Mouse (Mus musculus) Patski (cell line): ENCODE data around the gene Phykpl. TPM values are rescaled to one million over a fixed set of nuclear protein-coding genes. Genes with fewer than 3 reads are reported as not detected.

Experiments
- ATAC-seq: fragments of 100-300 bp; one replicate; pipeline ENCODE4 v1.8.0; 2021
- CTCF ChIA-PET: fragments of 350-600 bp; sonication (Branson Sonifier 250); formaldehyde crosslinking; loops from one replicate; lab custom pipeline; 2022; ENCODE audit warnings: inconsistent platforms; lab: Charles Lee
- POLR2A ChIA-PET: fragments of 350-600 bp; sonication (Branson Sonifier 250); formaldehyde crosslinking; loops from one replicate; lab custom pipeline; 2022; ENCODE audit warnings: antibody characterized with exemption, inconsistent platforms; lab: Charles Lee
- DNase-seq: peaks from one replicate; pipeline ENCODE4 v3.0.0-alpha.2; 2011; ENCODE audit warnings: low read depth, low spot score
- H3K27me3 ChIP-seq: fragments of 371-371 bp; one replicate; pipeline ENCODE4 v1.5.1; 2021
- CTCF ChIP-seq: fragments of 100-300 bp; IDR thresholded peaks from one replicate; pipeline ENCODE4 v1.5.1; 2021
- in situ Hi-C: fragments of 300-500 bp; cut with MboI; formaldehyde crosslinking; loops from 3 replicates; pipeline ENCODE4 v1.11.1; 2018; ENCODE audit warnings: low pct_unique_long_range_greater_than_20kb, mixed read lengths
- polyA plus RNA-seq: library from polyadenylated mRNA; unstranded; gene quantifications from one replicate; pipeline ENCODE4 v1.2.3, GENCODE M21; 2021

Phykpl gene
- polyA plus RNA-seq, 1 experiment from 2014 or later: 18.4 TPM

DNA sequence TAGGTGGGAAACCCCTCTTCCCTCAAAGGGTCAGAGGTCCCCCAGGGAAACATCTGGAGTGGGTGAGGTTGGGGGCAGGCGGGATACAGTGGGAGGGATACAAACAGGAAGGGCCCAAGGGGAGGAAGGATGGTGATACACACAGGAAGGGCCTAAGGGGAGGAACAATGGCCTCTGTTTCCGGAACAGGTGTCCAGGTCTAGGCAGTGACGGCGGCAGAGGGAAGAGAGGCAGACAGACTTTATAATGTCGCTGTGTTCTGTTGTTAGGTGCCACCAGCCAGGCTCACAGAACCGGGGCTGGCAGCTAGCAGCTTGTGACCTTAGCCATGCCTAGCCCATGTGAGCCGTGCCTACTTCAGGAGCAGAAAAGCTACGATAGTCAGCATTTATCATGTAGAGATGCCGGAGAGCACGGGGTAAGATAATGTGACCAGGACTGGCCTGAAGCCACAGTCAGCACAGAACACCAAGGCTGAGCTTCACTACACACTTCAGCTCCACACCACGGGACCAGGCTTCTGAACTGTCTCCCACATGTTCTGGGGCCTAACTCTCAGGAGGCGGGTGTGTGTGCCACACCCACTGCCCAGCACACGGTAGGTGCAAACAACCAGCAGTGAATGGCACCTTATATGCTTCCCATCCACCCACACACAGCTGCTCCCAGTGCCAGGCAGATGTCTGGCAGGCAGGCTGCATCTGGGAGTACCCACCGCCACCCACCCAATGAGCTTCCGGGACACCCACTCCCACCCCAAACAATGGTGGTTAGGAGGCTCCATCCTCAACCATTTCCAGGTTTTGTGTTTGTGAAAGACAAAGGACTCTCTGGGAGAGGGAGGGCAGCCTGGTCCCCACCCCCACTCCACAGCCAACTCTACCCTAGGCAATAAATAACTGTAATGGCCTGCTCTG lies 62.5 kb downstream of the Phykpl start:
- H3K27me3 ChIP-seq: no peaks in the 10 kb centered on the region
- no peak for ATAC-seq
- ChIA-PET CTCF (interaction anchor here (0.9 kb wide), 1 partner anchor 11 kb away, joined by 4 read pairs; the partner anchor contains the start of gene Rmnd5b), POLR2A (interaction anchor here (0.9 to 1.3 kb wide), 2 partner anchors 9 to 12 kb away, joined by 3 read pairs; no protein-coding TSS in a partner anchor)
- in situ Hi-C loops: no loop called here
- no peak for TF ChIP-seq CTCF
- DNase-seq: no peak

DNA sequence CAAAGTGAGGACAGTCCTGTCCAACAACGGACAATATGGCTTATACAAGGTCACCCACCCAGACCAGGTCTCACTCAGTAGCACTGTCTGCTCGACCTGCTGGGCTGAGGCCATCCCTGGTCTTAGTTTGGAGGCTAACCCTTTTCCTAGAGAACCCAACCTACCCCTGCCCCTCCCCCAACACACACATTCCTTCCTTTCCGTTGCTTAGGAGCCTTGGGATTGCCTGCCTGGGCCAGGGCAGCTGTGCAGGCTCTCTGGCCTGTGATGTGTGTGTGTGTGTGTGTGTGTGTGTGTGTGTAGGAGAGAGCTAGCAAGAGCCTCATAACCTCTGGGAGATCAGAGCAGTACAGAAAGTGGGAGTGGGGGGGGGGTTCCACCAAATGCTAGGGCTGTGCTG lies 64.0 kb downstream of the Phykpl start:
- in situ Hi-C loops: no loop called here
- POLR2A ChIA-PET: interaction anchor here (0.7 to 2.2 kb wide), 2 partner anchors 13 to 14 kb away, joined by 3 to 13 read pairs; partner anchors contain the start of gene Rmnd5b
- no peak for ATAC-seq

GRCm38 (mm10) chr11:51649111-51649888 lies 64.7 kb downstream of the Phykpl start:
- CTCF ChIA-PET: interaction anchor here (1.6 kb wide), 1 partner anchor 17 kb away, joined by 5 read pairs; no protein-coding TSS in a partner anchor
- H3K27me3 ChIP-seq: no peaks in the 10 kb centered on the region
- ATAC-seq (no peak), DNase-seq (no peak)
- no peak for TF ChIP-seq CTCF
- POLR2A ChIA-PET: interaction anchor here (0.7 to 2.6 kb wide), 3 partner anchors 13 to 17 kb away, joined by 3 to 13 read pairs (median 9); partner anchors contain the start of gene Rmnd5b
- in situ Hi-C loops: no loop called here

More for the DNA sequence above, 64.0 kb downstream of the Phykpl start:
- H3K27me3 ChIP-seq: no peaks in the 10 kb centered on the region
- CTCF ChIA-PET: interaction anchor here (1.6 kb wide), 1 partner anchor 16 kb away, joined by 5 read pairs; no protein-coding TSS in a partner anchor
- no peak for DNase-seq
- no peak for TF ChIP-seq CTCF

- DNase-seq (no peak), ATAC-seq (no peak)
- in situ Hi-C loops: no loop called here
- ChIA-PET POLR2A (interaction anchor here (1.6 to 2.6 kb wide), 3 partner anchors 14 to 24 kb away, joined by 9 to 13 read pairs (median 10); partner anchors contain the start of gene Rmnd5b), CTCF (interaction anchor here (1.6 kb wide), 1 partner anchor 18 kb away, joined by 5 read pairs; no protein-coding TSS in a partner anchor)
- no peak for TF ChIP-seq CTCF
- H3K27me3 ChIP-seq: no peaks in the 10 kb centered on the region
Measured at GRCm38 (mm10) chr11:51649889-51650199, 65.3 kb downstream of the Phykpl start.

GRCm38 (mm10) chr11:51650261-51650660 lies 65.7 kb downstream of the Phykpl start:
- POLR2A ChIA-PET: interaction anchor here (1.0 to 2.6 kb wide), 5 partner anchors 9 to 23 kb away, joined by 4 to 13 read pairs (median 9); partner anchors contain the start of gene Rmnd5b
- no peaks in the 10 kb centered on the region for H3K27me3 ChIP-seq
- CTCF ChIA-PET: interaction anchor here (1.0 to 1.6 kb wide), 2 partner anchors 18 to 31 kb away, joined by 5 read pairs; no protein-coding TSS in a partner anchor
- ATAC-seq: peak; percentile 20
- DNase-seq: no peak
- no peak for TF ChIP-seq CTCF
- in situ Hi-C loops: no loop called here

- no peaks in the 10 kb centered on the region for H3K27me3 ChIP-seq
- ATAC-seq (peak; percentile 82), DNase-seq (no peak)
- TF ChIP-seq CTCF: no peak
- in situ Hi-C loops: no loop called here
- POLR2A ChIA-PET: interaction anchor here (1.0 to 2.6 kb wide), 5 partner anchors 9 to 23 kb away, joined by 3 to 10 read pairs (median 8); partner anchors contain the start of gene Rmnd5b
- CTCF ChIA-PET: interaction anchor here (1.0 kb wide), 1 partner anchor 30 kb away, joined by 5 read pairs; no protein-coding TSS in a partner anchor
Measured at GRCm38 (mm10) chr11:51650691-51651515, 66.3 kb downstream of the Phykpl start, which contains the start of the genes N4bp3 and D930048N14Rik. N4bp3 (minus strand) TSS chr11:51650842. D930048N14Rik (plus strand) TSS chr11:51650954.

DNA sequence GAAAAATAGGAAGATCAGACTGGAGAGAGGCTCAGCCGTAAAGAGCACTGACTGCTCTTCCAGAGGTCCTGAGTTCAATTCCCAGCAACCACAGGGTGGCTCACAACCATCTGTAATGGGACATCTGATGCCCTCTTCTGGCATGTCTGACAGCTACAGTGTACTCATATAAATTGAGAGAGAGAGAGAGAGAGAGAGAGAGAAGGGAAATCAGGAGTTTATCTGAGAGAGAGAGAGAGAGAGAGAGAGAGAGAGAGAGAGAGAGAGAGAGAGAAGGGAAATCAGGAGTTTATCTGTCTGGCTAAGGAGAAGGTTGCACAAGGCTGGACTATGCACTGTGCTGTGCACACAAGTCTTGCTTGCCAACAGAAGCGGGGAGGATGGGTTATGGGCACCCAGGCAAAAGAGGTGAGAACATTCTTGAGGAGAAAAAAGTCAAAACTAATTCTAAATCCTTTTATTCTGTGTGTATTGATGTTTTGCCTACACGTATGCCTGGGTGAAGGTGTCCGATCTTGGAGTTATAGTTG lies 68.4 kb downstream of the Phykpl start:
- ATAC-seq (no peak), DNase-seq (no peak)
- in situ Hi-C loops: no loop called here
- H3K27me3 ChIP-seq: no peaks in the 10 kb centered on the region
- TF ChIP-seq CTCF: no peak
- ChIA-PET CTCF (interaction anchor here (1.2 kb wide), 1 partner anchor 46 kb away, joined by 3 read pairs; the partner anchor contains the start of gene Hnrnpab), POLR2A (interaction anchor here (0.6 to 1.5 kb wide), 2 partner anchors 10 to 1293 kb away, joined by 3 read pairs; no protein-coding TSS in a partner anchor)

DNA sequence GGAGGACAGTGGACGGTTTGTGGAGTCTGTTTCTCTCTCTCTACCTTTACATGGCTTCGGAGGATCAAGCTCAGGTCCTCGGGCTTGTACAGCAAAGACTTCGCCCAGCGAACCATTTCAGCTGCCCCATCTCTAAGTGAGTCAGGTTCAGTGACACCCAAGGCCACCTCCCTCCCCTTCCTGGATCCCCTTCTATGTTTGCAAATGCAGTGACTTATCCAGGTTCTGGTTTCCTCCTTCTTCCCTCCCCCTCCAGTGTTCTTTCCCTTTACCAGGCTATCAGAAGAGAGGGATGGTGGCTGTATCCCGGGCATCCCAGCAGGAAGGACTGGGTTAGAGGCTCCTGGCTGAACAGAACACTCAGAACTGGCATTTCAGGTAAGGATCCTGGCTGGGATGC lies 69.2 kb downstream of the Phykpl start:
- in situ Hi-C loops: no loop called here
- DNase-seq: no peak

More for the DNA sequence above, 69.2 kb downstream of the Phykpl start:
- no peak for TF ChIP-seq CTCF
- no peak for ATAC-seq
- no peaks in the 10 kb centered on the region for H3K27me3 ChIP-seq
- ChIA-PET POLR2A (interaction anchor here (0.6 kb wide), 1 partner anchor 1294 kb away, joined by 3 read pairs; no protein-coding TSS in a partner anchor), CTCF (interaction anchor here (1.2 kb wide), 1 partner anchor 47 kb away, joined by 3 read pairs; the partner anchor contains the start of gene Hnrnpab)

Other genes with a start within 250 kb of the Phykpl start
- gene Hnrnpab, start 22.1 kb downstream of the Phykpl start, polyA plus RNA-seq: 520 TPM
- gene Nhp2, start 35.0 kb downstream of the Phykpl start, polyA plus RNA-seq: 69.0 TPM
- 49.4 TPM for gene Rmnd5b, start 51.1 kb downstream of the Phykpl start, polyA plus RNA-seq
- 25.0 TPM for gene N4bp3, start 66.1 kb downstream of the Phykpl start, polyA plus RNA-seq
- gene D930048N14Rik, start 66.2 kb downstream of the Phykpl start, polyA plus RNA-seq: 8.3 TPM
- 67.1 TPM for gene 0610009B22Rik, start 104.1 kb downstream of the Phykpl start, polyA plus RNA-seq
- gene Sec24a, start 178.9 kb downstream of the Phykpl start, polyA plus RNA-seq: 18.8 TPM
- gene Sar1b, start 178.9 kb downstream of the Phykpl start, polyA plus RNA-seq: 91.0 TPM